Mouse (Mus musculus) c-Kit-positive CD71-negative TER-119-negative erythroid progenitor cells, embryonic 14.5 days (primary cell): ENCODE results near the gene Slc13a3.
A peak's percentile ranks its signal among the peaks of the same experiment; 100 is the strongest.

Experiments
- DNase-seq: peaks from one replicate; pipeline ENCODE4 v3.0.0-alpha.2; 2013; ENCODE audit warnings: low read depth

The Slc13a3 gene

GRCm38 (mm10) chr2:165364334-165365091, 108.5 kb downstream of the Slc13a3 start:
- peak; percentile 44 for DNase-seq

- no peak for DNase-seq
Measured at GRCm38 (mm10) chr2:165363282-165363681, 109.7 kb downstream of the Slc13a3 start.

DNA sequence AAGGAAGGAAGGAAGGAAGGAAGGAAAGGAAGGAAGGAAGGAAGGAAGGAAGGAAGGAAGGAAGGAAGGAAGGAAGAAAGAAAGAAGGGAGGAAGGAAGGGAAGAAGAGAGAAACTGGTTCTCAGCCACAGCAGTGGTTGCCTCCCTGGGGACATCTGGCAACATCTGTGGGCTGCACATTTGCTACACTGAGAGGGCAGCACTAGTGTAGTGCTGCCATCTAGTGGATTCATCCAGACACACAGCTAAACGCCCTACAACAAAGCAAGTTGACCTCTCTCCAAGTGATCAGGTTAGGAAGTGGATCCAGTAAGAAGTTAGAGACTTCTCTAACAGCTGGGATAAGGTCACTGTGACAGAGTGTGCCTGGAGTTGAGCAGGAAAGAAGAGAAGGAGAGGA, 112.2 kb downstream of the Slc13a3 start:
- peak; percentile 36 for DNase-seq
